Mouse (Mus musculus): ENCODE results near the gene Zfp777.

- no peak for TF ChIP-seq CTCF (IDR thresholded peaks at IDR 0.05; ENCODE audit: low read depth)
- TF ChIP-seq EP300 (IDR thresholded peaks at IDR 0.05; ENCODE audit: low read depth): no peak
These were observed 24.6 kb upstream of the Zfp777 start for GRCm38 (mm10) chr6:48073316-48073715.

Data from liver, embryonic 14.5 days (tissue).